Mouse (Mus musculus) midbrain, embryonic 15.5 days (tissue): ENCODE measurements around the gene Mrgprb8. TPM values are rescaled to one million over a fixed set of nuclear protein-coding genes. Genes with fewer than 3 reads are reported as not detected.
"Not testable (repeated sequence)": the region's sequence is repeated elsewhere in the genome, so short reads cannot be mapped to it uniquely, and the experiment has no call there.

ENCODE experiments used
- ATAC-seq: fragments of 200-750 bp; cut with Nextera tagmentation; replicated peaks from 2 replicates; pipeline ENCODE4 v1.8.0; 2017; ENCODE audit warnings: moderate TSS enrichment
- H3K27ac ChIP-seq: fragments of 300-500 bp; sonication (generic); 2 replicates; pipeline ENCODE4 v1.5.1; 2015; ENCODE audit warnings: mild to moderate bottlenecking, inconsistent platforms
- H3K27me3 ChIP-seq: fragments of 300-500 bp; sonication (generic); replicated peaks from 2 replicates; pipeline ENCODE4 v1.6.1; 2015; ENCODE audit warnings: inconsistent platforms
- H3K36me3 ChIP-seq: fragments of 300-500 bp; sonication (generic); replicated peaks from 2 replicates; pipeline ENCODE4 v1.6.1; 2015; ENCODE audit warnings: inconsistent platforms
- H3K4me1 ChIP-seq: fragments of 300-500 bp; sonication (generic); 2 replicates; pipeline ENCODE4 v1.6.1; 2015; ENCODE audit warnings: inconsistent platforms
- H3K4me2 ChIP-seq: fragments of 300-500 bp; sonication (generic); 2 replicates; pipeline ENCODE4 v1.6.1; 2015; ENCODE audit warnings: inconsistent platforms, mild to moderate bottlenecking, moderate library complexity
- H3K4me3 ChIP-seq: fragments of 300-500 bp; sonication (generic); 2 replicates; pipeline ENCODE4 v1.5.1; 2015; ENCODE audit warnings: mild to moderate bottlenecking, inconsistent platforms
- H3K9ac ChIP-seq: fragments of 300-500 bp; sonication (generic); 2 replicates; pipeline ENCODE4 v1.6.1; 2015; ENCODE audit warnings: mild to moderate bottlenecking, inconsistent platforms
- H3K9me3 ChIP-seq: fragments of 300-500 bp; sonication (generic); 2 replicates; pipeline ENCODE4 v1.6.1; 2016; ENCODE audit warnings: inconsistent platforms
- WGBS: fragments of 180-500 bp; shearing (Covaris S2); methylation state at CpG from one replicate; pipeline ENCODE4 v1.1.7; 2015; ENCODE audit warnings: mixed read lengths; 5-methylcytosine and 5-hydroxymethylcytosine counted together
- polyA plus RNA-seq: library from polyadenylated mRNA; unstranded; fragments of >200 nt; fragmentation: Nextera tagmentation; extraction: Ambion mirVana; gene quantifications from 2 replicates; pipeline ENCODE4 v1.2.1, GENCODE M21; 2015

Mrgprb8 gene
- polyA plus RNA-seq: not detected in 2 replicates

DNA sequence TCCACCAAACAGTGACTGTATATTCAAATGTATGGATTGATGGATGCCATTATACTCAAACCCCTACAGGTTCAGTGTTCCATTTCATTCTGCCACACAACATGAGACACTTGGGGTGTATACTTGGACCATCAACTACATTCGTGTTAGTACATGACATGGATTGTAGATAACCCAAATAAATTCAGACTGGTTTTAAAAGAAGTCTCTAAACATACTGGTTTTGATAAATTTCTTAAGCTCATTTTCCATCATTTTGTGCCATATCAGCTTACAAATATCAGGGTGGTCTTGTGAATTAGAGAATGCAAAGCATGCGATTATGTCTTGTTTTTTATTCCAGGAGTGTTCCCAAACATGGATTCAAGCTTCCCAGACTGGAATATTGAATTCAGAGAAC is at the start of gene Mrgprb8:
TSS of gene Mrgprb8 (plus strand) at position 301 of the 400 bp plus-strand sequence.
- Histone ChIP-seq H3K27me3 (no peaks in the 10 kb centered on the region), H3K4me3 (no peak within 1 kb of the TSS), H3K4me1 (no peaks in the 10 kb centered on the region), H3K9ac (no peak within 1 kb of the TSS), H3K9me3 (peaks cover 26% of the 10 kb centered on the region; the same call in 1 of the 2 replicates), H3K36me3 (no peaks in the 10 kb centered on the region), H3K4me2 (no peak within 1 kb of the TSS), H3K27ac (no peak within 1 kb of the TSS)
- no peak for ATAC-seq
- 73% methylated on average over 2 of the region's 2 CpGs for WGBS

DNA sequence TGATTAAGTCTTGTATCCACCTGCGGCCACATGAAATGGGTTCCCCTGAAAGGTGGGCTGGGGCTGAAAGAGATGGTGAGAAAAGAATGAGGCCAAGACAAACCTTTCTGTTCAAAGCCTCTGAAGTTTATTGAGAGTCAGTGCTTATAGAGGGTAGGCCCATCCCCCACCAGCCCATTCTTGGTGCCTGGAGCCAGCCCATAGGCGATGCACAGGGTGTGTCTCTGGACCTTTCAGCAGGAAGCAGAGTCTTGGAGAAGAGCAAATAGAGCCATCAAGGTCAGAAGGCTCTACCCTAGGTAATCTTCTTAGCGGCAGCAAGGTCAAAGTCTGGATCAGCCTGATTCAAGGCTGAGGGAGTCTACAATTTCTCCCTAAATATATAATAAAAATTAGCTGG is 47.6 kb downstream of the Mrgprb8 start:
- WGBS: 82% methylated on average over 3 of the region's 3 CpGs
- not testable (repeated sequence) for ATAC-seq, H3K27ac ChIP-seq

DNA sequence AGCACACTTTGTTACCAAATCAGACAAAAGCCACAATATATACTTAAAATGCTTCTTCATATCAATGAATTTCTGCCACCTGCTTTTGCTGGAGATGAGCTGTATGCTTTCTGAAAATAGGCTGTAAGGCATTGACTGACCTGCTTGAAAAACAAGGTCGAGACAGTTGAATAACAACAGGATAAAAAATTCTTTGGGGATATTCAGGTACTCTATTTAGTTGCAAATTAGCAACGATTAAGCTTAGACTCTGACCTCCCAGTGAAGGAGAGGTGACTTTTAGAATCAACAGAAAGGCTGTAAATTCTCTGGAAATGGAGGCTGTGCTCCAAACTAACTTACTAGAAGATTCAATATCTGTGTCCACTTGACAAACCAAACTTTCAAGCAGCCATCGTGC is 48.3 kb downstream of the Mrgprb8 start:
- Histone ChIP-seq H3K9me3 (peaks cover 7% of the 10 kb centered on the region), H3K36me3 (no peaks in the 10 kb centered on the region), H3K4me1 (no peaks in the 10 kb centered on the region), H3K4me3 (no peak overlapping the region), H3K4me2 (no peak overlapping the region), H3K9ac (no peak overlapping the region), H3K27me3 (no peaks in the 10 kb centered on the region), H3K27ac (no peak overlapping the region)
- WGBS: 49% methylated on average over 3 of the region's 3 CpGs
- ATAC-seq: no peak

More for the DNA sequence above, 47.6 kb downstream of the Mrgprb8 start:
- H3K9ac ChIP-seq, H3K4me2 ChIP-seq, H3K27me3 ChIP-seq, H3K4me3 ChIP-seq, H3K36me3 ChIP-seq, H3K9me3 ChIP-seq, H3K4me1 ChIP-seq: not testable (repeated sequence)

Other genes starting within 250 kb of the Mrgprb8 start
- not detected in 2 replicates for gene Mrgprb5, start 219.5 kb upstream of the Mrgprb8 start, polyA plus RNA-seq
- not detected in 2 replicates for gene Mrgprb4, start 189.2 kb upstream of the Mrgprb8 start, polyA plus RNA-seq
- gene Mrgprb1, start 67.8 kb downstream of the Mrgprb8 start, polyA plus RNA-seq: not detected in 2 replicates
- not detected in 2 replicates for gene Mrgprx2, start 110.8 kb downstream of the Mrgprb8 start, polyA plus RNA-seq
- gene Mrgprb2, start 169.6 kb downstream of the Mrgprb8 start, polyA plus RNA-seq: not detected in 2 replicates